Mouse (Mus musculus) neural tube, embryonic 11.5 days (tissue): ENCODE data around the gene Rab11fip4. TPM values are rescaled to one million over a fixed set of nuclear protein-coding genes. Genes with fewer than 3 reads are reported as not detected.

Experiments
- ATAC-seq: fragments of 200-750 bp; cut with Nextera tagmentation; 2 replicates; pipeline ENCODE4 v1.8.0; 2017; ENCODE audit warnings: moderate number of reproducible peaks, mild to moderate bottlenecking, moderate TSS enrichment, moderate library complexity; ENCODE audit not compliant: insufficient read depth, low FRiP score, low TSS enrichment
- DNase-seq: peaks from one replicate; pipeline ENCODE4 v3.0.0-alpha.2; 2015; ENCODE audit warnings: low spot score
- H3K27ac ChIP-seq: fragments of 300-500 bp; sonication (generic); 2 replicates; pipeline ENCODE4 v1.5.1; 2014; ENCODE audit warnings: low read depth, mild to moderate bottlenecking, low read length
- H3K27me3 ChIP-seq: fragments of 300-500 bp; sonication (generic); 2 replicates; pipeline ENCODE4 v1.6.1; 2014; ENCODE audit warnings: mild to moderate bottlenecking, low read length, mixed read lengths; ENCODE audit not compliant: control insufficient read depth, insufficient read depth
- H3K36me3 ChIP-seq: fragments of 300-500 bp; sonication (generic); 2 replicates; pipeline ENCODE4 v1.6.1; 2014; ENCODE audit warnings: mild to moderate bottlenecking, low read length, moderate library complexity, mixed read lengths; ENCODE audit not compliant: control insufficient read depth, insufficient read depth
- H3K4me1 ChIP-seq: fragments of 300-500 bp; sonication (generic); 2 replicates; pipeline ENCODE4 v1.6.1; 2014; ENCODE audit warnings: low read length, mixed read lengths; ENCODE audit not compliant: control insufficient read depth, insufficient read depth
- H3K4me2 ChIP-seq: fragments of 300-500 bp; sonication (generic); 2 replicates; pipeline ENCODE4 v1.6.1; 2014; ENCODE audit warnings: low read depth, mild to moderate bottlenecking, moderate library complexity
- H3K4me3 ChIP-seq: fragments of 300-500 bp; sonication (generic); 2 replicates; pipeline ENCODE4 v1.5.1; 2014; ENCODE audit warnings: low read depth, low read length
- H3K9ac ChIP-seq: fragments of 300-500 bp; sonication (generic); 2 replicates; pipeline ENCODE4 v1.6.1; 2014; ENCODE audit warnings: mild to moderate bottlenecking, low read length
- H3K9me3 ChIP-seq: fragments of 300-500 bp; sonication (generic); 2 replicates; pipeline ENCODE4 v1.6.1; 2016; ENCODE audit warnings: low read length; ENCODE audit not compliant: control insufficient read depth
- WGBS: fragments of 180-500 bp; shearing (Covaris S2); extraction: QIAGEN DNeasy Blood & Tissue Kit; methylation state at CpG from one replicate; pipeline ENCODE4 v1.1.7; 2014; 5-methylcytosine and 5-hydroxymethylcytosine counted together
- polyA plus RNA-seq: library from polyadenylated mRNA; unstranded; fragments of >200 nt; fragmentation: Nextera tagmentation; extraction: Ambion mirVana; gene quantifications from 2 replicates; pipeline ENCODE4 v1.2.1, GENCODE M21; 2014

Rab11fip4 gene
- polyA plus RNA-seq, 1 experiment from 2014 or later = 15.2 TPM

GRCm38 (mm10) chr11:79575383-79576073 lies 15.5 kb upstream of the Rab11fip4 start:
- H3K4me1 ChIP-seq = no peaks in the 10 kb centered on the region
- H3K4me2 ChIP-seq = no peak overlapping the region
- WGBS = 91% methylated on average over 14 of the region's 14 CpGs
- DNase-seq = no peak
- H3K27ac ChIP-seq = no peak overlapping the region
- H3K36me3 ChIP-seq = peaks cover 2% of the 10 kb centered on the region
- H3K4me3 ChIP-seq = no peak overlapping the region
- no peaks in the 10 kb centered on the region for H3K9me3 ChIP-seq
- ATAC-seq = no peak
- no peak overlapping the region for H3K9ac ChIP-seq
- no peaks in the 10 kb centered on the region for H3K27me3 ChIP-seq

- Histone ChIP-seq H3K27ac (no peak overlapping the region), H3K9me3 (no peaks in the 10 kb centered on the region), H3K9ac (no peak overlapping the region), H3K4me1 (no peaks in the 10 kb centered on the region), H3K36me3 (peaks cover 2% of the 10 kb centered on the region), H3K27me3 (no peaks in the 10 kb centered on the region), H3K4me3 (no peak overlapping the region), H3K4me2 (no peak overlapping the region)
- 61% methylated on average over 5 of the region's 5 CpGs for WGBS
- DNase-seq (peak; percentile 65), ATAC-seq (no peak)
Observed at GRCm38 (mm10) chr11:79577741-79578140, 13.3 kb upstream of the Rab11fip4 start.

- WGBS = 53% methylated on average over 4 of the region's 4 CpGs
- Histone ChIP-seq H3K9me3 (no peaks in the 10 kb centered on the region), H3K27me3 (no peaks in the 10 kb centered on the region), H3K4me1 (no peaks in the 10 kb centered on the region), H3K9ac (no peak overlapping the region), H3K27ac (no peak overlapping the region), H3K4me3 (no peak overlapping the region), H3K4me2 (no peak overlapping the region), H3K36me3 (no peaks in the 10 kb centered on the region)
- DNase-seq = no peak
- no peak for ATAC-seq
Observed at GRCm38 (mm10) chr11:79580660-79581059, 10.4 kb upstream of the Rab11fip4 start.

GRCm38 (mm10) chr11:79581257-79581656 lies 9.8 kb upstream of the Rab11fip4 start:
- ATAC-seq (no peak), DNase-seq (no peak)
- Histone ChIP-seq H3K9ac (no peak overlapping the region), H3K4me3 (no peak overlapping the region), H3K4me2 (no peak overlapping the region), H3K4me1 (no peaks in the 10 kb centered on the region), H3K27ac (no peak overlapping the region), H3K36me3 (no peaks in the 10 kb centered on the region), H3K27me3 (no peaks in the 10 kb centered on the region), H3K9me3 (no peaks in the 10 kb centered on the region)
- WGBS = 84% methylated on average over 6 of the region's 6 CpGs

GRCm38 (mm10) chr11:79584191-79584590 lies 6.8 kb upstream of the Rab11fip4 start:
- H3K27me3 ChIP-seq = no peaks in the 10 kb centered on the region
- no peak overlapping the region for H3K4me2 ChIP-seq
- peak; percentile 76 for DNase-seq
- peak; percentile 69; the same call in 1 of the 2 replicates for ATAC-seq
- H3K9me3 ChIP-seq = no peaks in the 10 kb centered on the region
- no peaks in the 10 kb centered on the region for H3K36me3 ChIP-seq
- H3K27ac ChIP-seq = no peak overlapping the region
- H3K4me3 ChIP-seq = no peak overlapping the region
- no peak overlapping the region for H3K9ac ChIP-seq
- H3K4me1 ChIP-seq = no peaks in the 10 kb centered on the region
- 17% methylated on average over 5 of the region's 5 CpGs for WGBS

GRCm38 (mm10) chr11:79589317-79590075 lies 1.5 kb upstream of the Rab11fip4 start:
- 59% methylated on average over 14 of the region's 14 CpGs for WGBS
- Histone ChIP-seq H3K4me1 (peaks cover 5% of the 10 kb centered on the region; the same call in 1 of the 2 replicates), H3K9ac (no peak overlapping the region), H3K36me3 (no peaks in the 10 kb centered on the region), H3K27ac (no peak overlapping the region), H3K27me3 (peaks cover 19% of the 10 kb centered on the region), H3K4me3 (no peak overlapping the region), H3K9me3 (no peaks in the 10 kb centered on the region), H3K4me2 (no peak overlapping the region)
- DNase-seq (peak; percentile 49), ATAC-seq (no peak)

GRCm38 (mm10) chr11:79591591-79591975 lies 571 bp downstream of the Rab11fip4 start:
- Histone ChIP-seq H3K4me1 (peaks cover 5% of the 10 kb centered on the region; the same call in 1 of the 2 replicates), H3K36me3 (no peaks in the 10 kb centered on the region), H3K9ac (peak overlapping the region; percentile 85), H3K9me3 (no peaks in the 10 kb centered on the region), H3K4me2 (peak overlapping the region; percentile 88), H3K27me3 (peaks cover 19% of the 10 kb centered on the region), H3K27ac (no peak overlapping the region), H3K4me3 (peak overlapping the region; percentile 61)
- WGBS = 34% methylated on average over 5 of the region's 5 CpGs
- no peak for DNase-seq
- ATAC-seq = no peak

GRCm38 (mm10) chr11:79593495-79593894 lies 2.5 kb downstream of the Rab11fip4 start:
- Histone ChIP-seq H3K36me3 (no peaks in the 10 kb centered on the region), H3K9ac (no peak overlapping the region), H3K27me3 (peaks cover 19% of the 10 kb centered on the region), H3K4me1 (peaks cover 5% of the 10 kb centered on the region; the same call in 1 of the 2 replicates), H3K27ac (no peak overlapping the region), H3K9me3 (no peaks in the 10 kb centered on the region), H3K4me2 (no peak overlapping the region), H3K4me3 (no peak overlapping the region)
- WGBS = 37% methylated on average over 11 of the region's 11 CpGs
- ATAC-seq (no peak), DNase-seq (peak; percentile 62)

GRCm38 (mm10) chr11:79610454-79610853 lies 19.4 kb downstream of the Rab11fip4 start:
- WGBS = 56% methylated on average over 2 of the region's 2 CpGs
- Histone ChIP-seq H3K4me3 (no peak overlapping the region), H3K27me3 (no peaks in the 10 kb centered on the region), H3K36me3 (no peaks in the 10 kb centered on the region), H3K4me2 (no peak overlapping the region), H3K9me3 (no peaks in the 10 kb centered on the region), H3K9ac (no peak overlapping the region), H3K4me1 (peaks cover 30% of the 10 kb centered on the region), H3K27ac (no peak overlapping the region)
- no peak for ATAC-seq
- no peak for DNase-seq
